Mouse (Mus musculus) induced T-regulatory cell, adult 2 months (primary cell): Measurements from ENCODE around the gene Rab37.

Experiments used
- DNase-seq: peaks from one replicate; pipeline ENCODE4 v3.0.0-alpha.2; 2012; ENCODE audit warnings: low read depth

The Rab37 gene

GRCm38 (mm10) chr11:115197558-115197957, 106.3 kb downstream of the Rab37 start:
- DNase-seq, result no peak

DNA sequence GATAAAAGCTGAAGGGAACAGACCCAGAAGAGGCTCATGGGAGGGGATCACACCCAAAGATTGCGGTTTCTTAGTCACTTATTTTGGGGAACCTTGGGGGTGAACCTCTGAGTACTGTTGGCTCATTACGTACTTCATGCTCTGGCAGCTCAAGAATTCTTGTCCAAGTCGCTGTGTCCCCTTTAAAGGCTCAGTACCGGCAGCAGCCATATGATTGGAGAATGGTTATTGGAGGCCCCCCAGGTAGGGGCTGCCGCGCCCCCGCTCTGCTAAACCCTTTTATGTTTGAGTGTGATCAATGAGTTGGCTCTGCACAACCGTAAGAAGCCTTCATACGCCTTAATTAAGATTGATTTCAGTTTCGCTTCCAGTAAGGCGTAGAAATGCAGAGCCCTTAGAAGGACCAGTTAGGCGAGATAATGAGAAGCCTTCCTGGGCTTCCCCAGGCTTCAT, 107.7 kb downstream of the Rab37 start:
- DNase-seq, result peak; percentile 90

GRCm38 (mm10) chr11:115200520-115200919, 109.3 kb downstream of the Rab37 start:
- no peak for DNase-seq

DNA sequence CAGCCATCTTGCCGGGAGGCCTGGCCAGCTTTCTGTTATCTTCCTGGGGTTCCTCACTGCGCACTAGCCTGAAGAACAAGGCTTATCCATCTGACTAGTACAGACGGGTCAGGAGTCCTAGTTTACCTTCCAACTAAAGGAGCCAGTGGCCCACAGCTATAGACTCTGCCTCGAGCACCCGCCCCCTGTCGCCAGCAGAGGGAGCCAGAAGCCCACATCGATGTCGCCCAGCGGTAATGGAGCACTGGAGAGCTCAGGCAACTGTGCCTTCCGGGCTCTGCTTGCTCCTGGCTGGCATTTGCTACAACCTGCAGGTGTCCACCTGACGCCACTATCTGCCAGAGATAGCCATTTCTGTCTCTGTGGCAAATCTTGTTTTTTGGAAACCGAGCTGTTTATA, 111.1 kb downstream of the Rab37 start:
- DNase-seq, result peak; percentile 88

- no peak for DNase-seq
Observed at GRCm38 (mm10) chr11:115202756-115203155, 111.5 kb downstream of the Rab37 start.

DNA sequence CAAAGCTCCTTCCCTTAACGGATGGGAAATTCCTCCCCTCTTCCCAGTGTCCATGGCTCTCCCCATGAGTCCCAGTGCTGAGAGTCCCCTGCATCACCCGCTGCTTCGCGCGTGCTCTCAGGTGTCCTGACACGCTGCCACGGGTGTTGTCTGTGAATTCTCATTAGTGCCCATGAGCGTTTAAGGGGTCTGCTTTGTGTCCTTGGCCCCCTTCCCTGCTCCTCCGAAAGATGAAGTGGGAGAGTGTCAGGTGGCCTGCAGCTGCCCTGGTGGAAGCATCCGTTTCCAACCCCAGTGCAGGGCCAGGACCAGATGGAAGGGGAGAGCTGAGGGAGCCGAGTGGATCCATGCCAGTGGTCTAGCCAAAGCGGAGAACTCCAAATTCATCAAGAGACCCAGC, 116.9 kb downstream of the Rab37 start:
- DNase-seq, result no peak

DNA sequence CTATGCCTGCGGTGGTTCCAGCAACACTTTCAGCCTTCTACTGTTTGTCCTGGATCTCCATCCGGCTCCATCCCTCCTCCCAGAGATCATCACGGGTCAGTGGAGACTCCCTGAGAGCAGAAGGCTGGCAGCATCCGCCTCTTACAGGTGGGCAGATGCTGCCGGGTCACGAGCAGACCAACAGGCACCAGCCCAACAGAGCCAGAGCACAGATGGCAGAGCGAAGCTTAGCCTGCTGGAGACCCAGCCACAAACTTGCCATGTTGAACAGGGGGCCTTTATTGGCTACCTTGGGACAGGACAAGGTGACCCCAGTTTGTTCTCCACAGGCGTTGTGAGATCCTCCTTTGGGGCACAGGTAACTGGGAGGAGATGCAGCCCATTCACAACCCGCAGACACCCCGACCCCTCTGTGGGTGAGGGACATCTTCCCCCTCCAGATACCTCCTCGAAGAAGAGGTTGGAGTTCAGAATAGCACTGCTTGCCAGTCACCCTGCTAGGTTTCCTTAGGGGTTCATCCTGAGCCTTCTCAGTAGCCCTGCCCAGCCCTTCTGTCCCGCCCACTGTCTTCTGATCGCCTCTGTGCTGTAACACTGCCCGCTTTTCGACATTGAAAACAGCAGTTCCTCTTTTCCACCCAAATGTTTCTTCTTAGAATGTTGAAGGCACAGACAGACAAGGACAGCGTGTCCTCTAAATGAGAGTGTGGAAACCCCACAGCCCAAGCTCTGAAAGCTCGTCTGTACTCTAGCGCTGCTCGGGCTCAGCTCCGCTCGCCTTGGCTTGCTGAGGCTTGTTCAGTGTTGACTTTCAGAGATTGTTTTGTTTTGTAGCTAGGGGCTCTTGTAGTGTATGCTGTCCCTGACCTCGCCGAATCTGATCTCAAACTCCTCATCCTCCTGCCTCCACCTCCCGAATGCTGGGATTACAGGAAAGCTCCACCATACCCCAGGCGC, 117.8 kb downstream of the Rab37 start:
- no peak for DNase-seq

- no peak for DNase-seq
Observed at GRCm38 (mm10) chr11:115209958-115210357, 118.7 kb downstream of the Rab37 start.
